In the genomic region with DNA sequence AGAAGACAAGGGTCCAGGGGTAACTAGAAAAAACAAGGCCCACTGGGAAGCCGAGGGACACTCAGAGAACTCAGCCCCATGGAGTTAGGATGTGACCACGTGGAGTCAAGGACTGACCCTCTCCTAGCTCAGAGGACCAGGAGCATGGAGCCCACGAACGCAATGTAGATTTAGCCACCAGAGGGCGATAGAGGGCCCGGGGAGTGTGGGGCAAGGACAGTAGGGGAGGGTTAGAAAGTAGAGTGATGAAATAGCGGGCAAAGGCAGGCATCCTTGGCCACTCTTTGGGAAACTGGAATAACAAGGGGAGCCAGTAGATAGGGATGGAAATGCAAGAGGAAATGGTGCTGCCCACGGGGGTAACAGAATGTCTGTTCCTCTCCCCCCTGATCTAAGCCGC, we compare ENCODE assay signal across 10 mouse cellular contexts. TPM values are rescaled to one million over a fixed set of nuclear protein-coding genes. Genes with fewer than 3 reads are reported as not detected.
DNase-seq lines count a peak whose midpoint lies in the region; ATAC-seq lines count a peak whose summit lies in the region.
"Had no signal": no experiment of that assay in that cellular context is flagged by ENCODE, and none has a peak within 500 bp of the region (broad histone marks: within the 10 kb centered on the region; RNA-seq: fewer than 3 reads in every experiment).

No protein-coding gene starts in this region.

- H3K4me2 ChIP-seq in hindbrain, embryonic 11.5 days (replicated peaks; ENCODE audit: low read depth, low read length) = no peak overlapping the region
- H3K4me2 ChIP-seq in hindbrain, embryonic 12.5 days (replicated peaks) = no peak overlapping the region
- no peak overlapping the region for H3K4me2 ChIP-seq in limb, embryonic 11.5 days (ENCODE audit: low read depth, severe bottlenecking)
- H3K4me2 ChIP-seq: embryonic facial prominence, embryonic 12.5 days; liver, embryonic 13.5 days had no signal

- ATAC-seq in hindbrain, embryonic 11.5 days (ENCODE audit: low FRiP score) = no peak
- ATAC-seq in hindbrain, embryonic 12.5 days (ENCODE audit: low FRiP score) = no peak
- peak; percentile 51 for ATAC-seq in CD4-positive, CD25-positive, alpha-beta regulatory T cell, adult 4 months
- ATAC-seq in limb, embryonic 11.5 days (ENCODE audit: insufficient number of reproducible peaks, low FRiP score, low TSS enrichment, low read depth) = no peak

- no peaks in the 10 kb centered on the region for H3K4me1 ChIP-seq in hindbrain, embryonic 11.5 days (replicated peaks; ENCODE audit: control insufficient read depth, insufficient read depth, low read length)
- H3K4me1 ChIP-seq in hindbrain, embryonic 12.5 days = no peaks in the 10 kb centered on the region
- no peaks in the 10 kb centered on the region for H3K4me1 ChIP-seq in limb, embryonic 11.5 days (ENCODE audit: control insufficient read depth, insufficient read depth, low read length)
- H3K4me1 ChIP-seq: embryonic facial prominence, embryonic 12.5 days; liver, embryonic 13.5 days had no signal

- H3K27ac ChIP-seq in hindbrain, embryonic 11.5 days (ENCODE audit: low read depth, low read length) = no peak overlapping the region
- no peak overlapping the region for H3K27ac ChIP-seq in hindbrain, embryonic 12.5 days
- no peak overlapping the region for H3K27ac ChIP-seq in limb, embryonic 11.5 days (replicated peaks; ENCODE audit: low read depth, low read length)
- H3K27ac ChIP-seq: embryonic facial prominence, embryonic 12.5 days; liver, embryonic 13.5 days had no signal

- 48% methylated on average over 9 of the region's 9 CpGs for WGBS in hindbrain, embryonic 11.5 days
- 55% methylated on average over 9 of the region's 9 CpGs for WGBS in hindbrain, embryonic 12.5 days
- 45% methylated on average over 9 of the region's 9 CpGs for WGBS in limb, embryonic 11.5 days

- DNase-seq in hindbrain, embryonic 11.5 days (ENCODE audit: low spot score) = peak; percentile 34
- peak; percentile 49 for DNase-seq in adrenal gland, adult 8-10 months
- DNase-seq in limb, embryonic 11.5 days (ENCODE audit: low spot score) = peak; percentile 32
- peak; percentile 60 for DNase-seq in testis, postnatal 10 days (ENCODE audit: low spot score)
- no peak for DNase-seq in frontal cortex, postnatal 10 days (ENCODE audit: low spot score in 2 of 2)
- no peak for DNase-seq in frontal cortex, postnatal 25 days (ENCODE audit: low spot score in 2 of 2)
- DNase-seq: liver, embryonic 13.5 days had no signal

- no peaks in the 10 kb centered on the region for H3K9me3 ChIP-seq in hindbrain, embryonic 11.5 days (ENCODE audit: control insufficient read depth, low read length)
- no peaks in the 10 kb centered on the region for H3K9me3 ChIP-seq in hindbrain, embryonic 12.5 days (replicated peaks)
- H3K9me3 ChIP-seq in limb, embryonic 11.5 days (ENCODE audit: control insufficient read depth, low read length) = no peaks in the 10 kb centered on the region; the same call in 1 of the 2 replicates
- H3K9me3 ChIP-seq: embryonic facial prominence, embryonic 12.5 days had no signal

- H3K27me3 ChIP-seq in hindbrain, embryonic 11.5 days (ENCODE audit: control insufficient read depth, insufficient read depth, low read length) = no peaks in the 10 kb centered on the region
- H3K27me3 ChIP-seq in hindbrain, embryonic 12.5 days = no peaks in the 10 kb centered on the region
- no peaks in the 10 kb centered on the region for H3K27me3 ChIP-seq in limb, embryonic 11.5 days (ENCODE audit: control insufficient read depth, insufficient read depth, low read length)
- H3K27me3 ChIP-seq: embryonic facial prominence, embryonic 12.5 days; liver, embryonic 13.5 days had no signal

- no peak overlapping the region for H3K9ac ChIP-seq in hindbrain, embryonic 11.5 days (ENCODE audit: low read depth, low read length)
- H3K9ac ChIP-seq in hindbrain, embryonic 12.5 days = no peak overlapping the region
- no peak overlapping the region for H3K9ac ChIP-seq in limb, embryonic 11.5 days (ENCODE audit: low read length)
- H3K9ac ChIP-seq: embryonic facial prominence, embryonic 12.5 days; liver, embryonic 13.5 days had no signal

- H3K4me3 ChIP-seq in hindbrain, embryonic 11.5 days (ENCODE audit: low read depth, low read length) = no peak overlapping the region
- no peak overlapping the region for H3K4me3 ChIP-seq in hindbrain, embryonic 12.5 days
- no peak overlapping the region for H3K4me3 ChIP-seq in limb, embryonic 11.5 days (ENCODE audit: low read depth, low read length)
- H3K4me3 ChIP-seq: embryonic facial prominence, embryonic 12.5 days; liver, embryonic 13.5 days had no signal

- H3K36me3 ChIP-seq in hindbrain, embryonic 11.5 days (ENCODE audit: control insufficient read depth, insufficient read depth, low read length) = no peaks in the 10 kb centered on the region
- no peaks in the 10 kb centered on the region for H3K36me3 ChIP-seq in hindbrain, embryonic 12.5 days
- H3K36me3 ChIP-seq in limb, embryonic 11.5 days (ENCODE audit: control insufficient read depth, insufficient read depth, low read length) = no peaks in the 10 kb centered on the region
- H3K36me3 ChIP-seq: embryonic facial prominence, embryonic 12.5 days; liver, embryonic 13.5 days had no signal

RNA-seq across cellular contexts. Expression of a gene that starts 26.5 kb away (rescaled TPM):
- polyA plus RNA-seq in hindbrain, embryonic 11.5 days (2014; fragmentation: Nextera tagmentation; extraction: Ambion mirVana) = 0.26 and 0.47 TPM in 2 replicates
- polyA plus RNA-seq in hindbrain, embryonic 12.5 days (2016; fragmentation: Nextera tagmentation; extraction: Ambion mirVana) = 0.25 and 0.35 TPM in 2 replicates
- under 1 TPM; 0.31 to 0.46 TPM for polyA plus RNA-seq in CD4-positive, CD25-positive, alpha-beta regulatory T cell, adult 4 months (2017; shearing (Covaris generic))
- 1 to 10 TPM in 1 of 4 experiments, under 1 TPM in 3; 0.56 to 1.9 (median 0.72) TPM for total RNA-seq in adrenal gland, adult 8-10 months (2022)
- polyA plus RNA-seq in limb, embryonic 11.5 days (2014; fragmentation: Nextera tagmentation; extraction: Ambion mirVana) = 0.16 and 0.23 TPM in 2 replicates

Comparison
In these comparisons a context has a peak if more than half of its experiments do, and no peak if none do; other contexts are left out.
1. DNase-seq: peak in hindbrain, embryonic 11.5 days (single experiment), adrenal gland, adult 8-10 months (single experiment), limb, embryonic 11.5 days (single experiment) and testis, postnatal 10 days (single experiment); none in frontal cortex, postnatal 10 days (0 of 2) and frontal cortex, postnatal 25 days (0 of 2).